Mouse (Mus musculus) cerebellum, adult 2 months (tissue): ENCODE measurements around the gene Synpo2. TPM values are rescaled to one million over a fixed set of nuclear protein-coding genes. Genes with fewer than 3 reads are reported as not detected.

ENCODE experiments used
- DNase-seq, 2 experiments: peaks; one replicate each; pipeline ENCODE4 v3.0.0; 2021
- H3K27ac ChIP-seq: fragments of 200-500 bp; 2 replicates; pipeline ENCODE4 v1.5.1; 2012; ENCODE audit warnings: low read length, control low read depth, inconsistent platforms; ENCODE audit not compliant: insufficient read depth
- H3K27me3 ChIP-seq: fragments of 200-500 bp; 2 replicates; pipeline ENCODE4 v1.6.1; 2012; ENCODE audit warnings: inconsistent platforms, mild to moderate bottlenecking, low read length, moderate library complexity; ENCODE audit not compliant: control insufficient read depth, insufficient read depth
- H3K4me1 ChIP-seq: fragments of 200-500 bp; 2 replicates; pipeline ENCODE4 v1.6.1; 2011; ENCODE audit warnings: low read length; ENCODE audit not compliant: control insufficient read depth, insufficient read depth
- H3K4me3 ChIP-seq: fragments of 200-500 bp; replicated peaks from 2 replicates; pipeline ENCODE3; 2011; ENCODE audit warnings: mild to moderate bottlenecking, low read depth, low read length, control low read depth; ENCODE audit not compliant: insufficient read depth
- CTCF ChIP-seq: fragments of 200-500 bp; IDR thresholded peaks from 2 replicates; pipeline ENCODE4 v1.5.1; 2011; ENCODE audit warnings: low read depth, mild to moderate bottlenecking, control low read depth, low read length, moderate library complexity, borderline replicate concordance; ENCODE audit not compliant: insufficient read depth
- POLR2A ChIP-seq: fragments of 200-500 bp; IDR thresholded peaks from 2 replicates; pipeline ENCODE4 v1.6.1; 2011; ENCODE audit warnings: low read length, control low read depth, borderline replicate concordance; ENCODE audit not compliant: insufficient read depth
- WGBS: fragments of 180-500 bp; shearing (Covaris S2); methylation state at CpG from one replicate; pipeline ENCODE4 v1.1.7; 2018; 5-methylcytosine and 5-hydroxymethylcytosine counted together
- polyA plus RNA-seq: library from polyadenylated mRNA; depleted of rRNA; stranded (reverse); fragments of >200 nt; gene quantifications from 2 replicates; pipeline ENCODE4 v1.2.3, GENCODE M21; 2012

The Synpo2 gene
- polyA plus RNA-seq, 1 experiment = 2.9 TPM

DNA sequence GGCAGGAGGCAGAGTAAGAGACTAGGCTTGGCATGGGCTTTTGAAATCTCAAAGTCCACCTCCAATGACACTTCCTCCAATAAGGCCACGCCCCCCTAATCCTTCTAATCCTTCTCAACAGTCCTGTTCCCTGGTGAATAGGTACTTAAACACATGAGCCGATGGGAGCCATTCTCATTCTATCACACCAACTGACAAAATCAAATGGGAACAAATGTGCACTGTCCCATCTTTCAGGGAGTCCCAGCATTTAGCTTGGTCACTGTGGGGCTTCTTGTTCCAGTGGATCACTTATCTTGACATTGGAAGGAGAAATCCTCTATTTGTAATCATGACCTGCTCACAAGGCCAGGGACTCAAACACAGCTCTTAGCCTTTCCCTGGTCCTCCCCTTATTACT, 4.3 kb downstream of the Synpo2 start:
- H3K27me3 ChIP-seq = no peaks in the 10 kb centered on the region
- no peak for TF ChIP-seq CTCF
- 81% methylated on average over 2 of the region's 2 CpGs for WGBS
- no peak overlapping the region for H3K27ac ChIP-seq
- no peak overlapping the region for H3K4me3 ChIP-seq
- no peak for DNase-seq
- 0 out of 2 replicates have a peak, but pooled peaks cover 4% of the 10 kb centered on the region for H3K4me1 ChIP-seq

GRCm38 (mm10) chr3:123227276-123227675, 8.7 kb downstream of the Synpo2 start:
- TF ChIP-seq POLR2A (no peak), CTCF (no peak)
- WGBS = 86% methylated on average over 3 of the region's 3 CpGs
- no peak overlapping the region for H3K4me3 ChIP-seq
- no peak for DNase-seq
- no peaks in the 10 kb centered on the region for H3K27me3 ChIP-seq
- no peaks in the 10 kb centered on the region for H3K4me1 ChIP-seq
- no peak overlapping the region for H3K27ac ChIP-seq

DNA sequence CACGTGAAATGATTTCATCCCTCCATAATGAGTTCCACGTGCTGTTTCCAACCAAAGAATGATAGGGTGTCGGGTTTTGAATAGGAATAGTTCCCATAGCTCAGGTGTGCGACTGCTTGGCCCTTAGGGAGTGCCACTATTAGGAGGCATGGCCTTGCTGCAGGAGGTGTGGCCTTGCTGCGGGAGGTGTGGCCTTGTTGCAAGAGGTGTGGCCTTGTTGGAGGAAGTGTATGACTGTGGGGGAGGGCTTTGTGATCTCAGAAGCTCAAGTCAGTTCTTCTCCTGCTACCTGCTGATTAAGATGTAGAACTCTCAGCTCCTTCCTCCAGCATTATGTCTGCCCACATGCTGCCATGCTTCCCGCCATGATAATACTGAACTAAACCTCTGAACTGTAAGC, 17.3 kb downstream of the Synpo2 start:
- H3K27ac ChIP-seq = no peak overlapping the region
- 62% methylated on average over 6 of the region's 6 CpGs for whole genome bisulfite sequencing

GRCm38 (mm10) chr3:123208891-123209290, 27.1 kb downstream of the Synpo2 start:
- Histone ChIP-seq H3K27me3 (no peaks in the 10 kb centered on the region), H3K4me1 (no peaks in the 10 kb centered on the region), H3K4me3 (no peak overlapping the region), H3K27ac (no peak overlapping the region)
- 78% methylated on average over 4 of the region's 4 CpGs for WGBS
- TF ChIP-seq POLR2A (no peak), CTCF (no peak)
- no peak for DNase-seq

More for the DNA sequence above, 17.3 kb downstream of the Synpo2 start:
- H3K27me3 ChIP-seq = no peaks in the 10 kb centered on the region
- no peak for DNase-seq
- H3K4me1 ChIP-seq = no peaks in the 10 kb centered on the region
- TF ChIP-seq POLR2A (no peak), CTCF (no peak)
- no peak overlapping the region for H3K4me3 ChIP-seq

DNA sequence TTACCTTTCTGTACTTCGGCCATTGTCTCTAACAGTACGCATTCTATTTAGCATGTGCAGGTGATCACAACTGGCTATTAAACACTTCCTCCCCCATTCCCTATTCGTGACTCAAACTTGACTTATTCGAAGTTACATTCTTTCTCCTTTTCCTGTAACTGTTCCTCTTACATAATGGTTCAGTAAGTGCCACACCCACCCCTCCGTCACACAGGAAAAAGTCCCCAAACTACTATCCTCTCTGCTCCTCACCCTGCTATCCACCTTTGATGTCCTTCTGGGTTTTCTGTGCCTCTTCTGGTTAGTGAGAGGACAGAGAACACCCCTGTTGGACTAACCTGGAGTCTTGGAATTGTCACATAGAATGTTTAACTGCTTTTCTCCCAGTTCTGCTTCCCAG, 28.6 kb downstream of the Synpo2 start:
- TF ChIP-seq CTCF (no peak), POLR2A (no peak)
- H3K27me3 ChIP-seq = no peaks in the 10 kb centered on the region
- WGBS = 87% methylated on average over 5 of the region's 5 CpGs
- H3K4me3 ChIP-seq = no peak overlapping the region
- H3K27ac ChIP-seq = no peak overlapping the region
- no peak for DNase-seq
- H3K4me1 ChIP-seq = no peaks in the 10 kb centered on the region

DNA sequence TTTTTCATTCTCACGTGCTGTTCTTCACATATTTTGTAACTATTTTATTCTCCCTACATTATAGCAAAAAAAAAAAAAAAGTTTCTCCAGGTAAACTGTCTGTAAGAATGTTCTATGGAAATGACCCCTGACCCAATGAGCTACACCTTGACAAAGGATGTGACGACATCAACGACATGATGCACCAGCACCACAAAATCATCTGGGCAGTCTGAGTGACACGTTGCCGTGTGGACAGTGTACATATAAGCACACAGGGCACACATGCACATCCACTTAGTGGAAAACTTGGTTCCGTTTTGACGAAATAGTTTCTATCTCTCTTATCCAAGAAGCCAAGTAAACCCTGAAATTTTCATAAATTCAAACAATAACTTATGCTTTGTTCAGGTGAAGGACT, 30.5 kb downstream of the Synpo2 start:
- Histone ChIP-seq H3K27ac (no peak overlapping the region), H3K27me3 (no peaks in the 10 kb centered on the region), H3K4me1 (no peaks in the 10 kb centered on the region), H3K4me3 (no peak overlapping the region)
- no peak for TF ChIP-seq CTCF
- TF ChIP-seq POLR2A = no peak
- no peak for DNase-seq
- 91% methylated on average over 7 of the region's 7 CpGs for WGBS

- Histone ChIP-seq H3K4me3 (no peak overlapping the region), H3K27ac (no peak overlapping the region), H3K27me3 (no peaks in the 10 kb centered on the region), H3K4me1 (no peaks in the 10 kb centered on the region)
- WGBS = 85% methylated on average over 6 of the region's 6 CpGs
- DNase-seq = no peak
- TF ChIP-seq POLR2A (no peak), CTCF (no peak)
These were observed 30.9 kb downstream of the Synpo2 start for GRCm38 (mm10) chr3:123205065-123205464.

GRCm38 (mm10) chr3:123204658-123205057, 31.3 kb downstream of the Synpo2 start:
- WGBS = 82% methylated on average over 4 of the region's 4 CpGs
- no peak for DNase-seq
- no peak overlapping the region for H3K27ac ChIP-seq
- TF ChIP-seq CTCF = no peak
- TF ChIP-seq POLR2A = no peak
- no peaks in the 10 kb centered on the region for H3K4me1 ChIP-seq
- no peaks in the 10 kb centered on the region for H3K27me3 ChIP-seq
- H3K4me3 ChIP-seq = no peak overlapping the region

- no peak for DNase-seq
- Histone ChIP-seq H3K4me1 (no peaks in the 10 kb centered on the region), H3K27ac (no peak overlapping the region), H3K4me3 (no peak overlapping the region), H3K27me3 (no peaks in the 10 kb centered on the region)
- 89% methylated on average over 2 of the region's 2 CpGs for WGBS
- TF ChIP-seq CTCF (no peak), POLR2A (no peak)
These were observed 34.2 kb downstream of the Synpo2 start for GRCm38 (mm10) chr3:123201798-123202197.
